Mouse (Mus musculus) brain, embryonic 14.5 days (tissue): ENCODE data around the gene Tbx21. TPM values are rescaled to one million over a fixed set of nuclear protein-coding genes. Genes with fewer than 3 reads are reported as not detected.

Source experiments
- DNase-seq: peaks from one replicate; pipeline ENCODE4 v3.0.0-alpha.2; 2011; ENCODE audit warnings: low read depth
- CTCF ChIP-seq: fragments of 200-500 bp; IDR thresholded peaks from 2 replicates; pipeline ENCODE4 v1.5.1; 2012; ENCODE audit warnings: inconsistent platforms, mild to moderate bottlenecking, moderate library complexity, borderline replicate concordance; ENCODE audit not compliant: insufficient read depth, insufficient read length; ENCODE audit errors: extremely low read depth
- POLR2A ChIP-seq: fragments of 200-500 bp; IDR thresholded peaks from 2 replicates; pipeline ENCODE4 v1.6.1; 2012; ENCODE audit warnings: mild to moderate bottlenecking, inconsistent platforms, borderline replicate concordance; ENCODE audit not compliant: poor library complexity, insufficient read depth, insufficient read length, severe bottlenecking; ENCODE audit errors: extremely low read depth
- polyA plus RNA-seq: library from polyadenylated mRNA; depleted of rRNA; stranded (reverse); fragments of >200 nt; gene quantifications from 2 replicates; pipeline ENCODE4 v1.2.3, GENCODE M21; 2012

Tbx21 gene
- polyA plus RNA-seq, 1 experiment, result 0.12 TPM

DNA sequence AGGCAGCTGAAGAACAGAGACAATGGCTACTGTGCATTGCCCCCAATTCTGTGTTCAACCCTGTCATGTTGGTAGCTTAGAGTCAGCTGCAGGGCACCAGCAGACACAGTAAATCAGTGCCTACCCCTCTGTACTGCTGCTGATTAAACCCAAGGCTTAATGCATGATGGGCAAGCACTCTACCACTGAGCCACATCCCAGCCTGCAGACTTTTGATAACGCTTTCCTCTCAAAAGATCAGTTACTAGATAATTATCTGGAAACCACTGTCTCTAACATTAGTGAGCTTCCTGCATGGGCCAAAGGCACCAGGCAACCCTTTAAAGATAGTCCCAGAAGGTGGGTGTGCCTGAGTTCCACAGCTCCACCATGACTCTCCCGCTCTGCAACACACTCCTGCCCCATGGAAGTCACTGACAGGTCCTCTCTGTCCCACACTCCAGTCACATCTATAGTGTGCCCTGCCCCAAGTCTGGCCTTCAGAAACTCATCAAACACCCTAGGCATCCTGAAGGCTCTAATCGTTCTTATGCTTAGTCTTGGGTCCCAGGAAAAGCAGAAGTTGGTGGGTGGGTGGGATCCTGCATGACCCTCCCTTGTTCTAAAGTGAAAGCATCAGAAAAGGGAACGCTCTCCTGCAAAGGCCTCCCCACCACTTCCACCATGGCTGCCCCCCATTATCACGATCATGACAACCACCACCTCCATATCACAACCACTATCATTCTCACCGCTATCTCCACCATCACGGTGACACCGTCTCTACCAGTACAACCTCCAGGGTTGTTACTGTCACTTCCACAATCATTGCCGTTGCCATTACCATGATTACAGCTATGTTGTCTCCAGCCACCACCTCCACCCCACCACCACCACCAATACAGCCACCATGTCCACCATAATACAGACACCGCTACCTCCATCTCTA, 11.7 kb downstream of the Tbx21 start:
- no peak for DNase-seq
- TF ChIP-seq POLR2A (no peak), CTCF (no peak)

DNA sequence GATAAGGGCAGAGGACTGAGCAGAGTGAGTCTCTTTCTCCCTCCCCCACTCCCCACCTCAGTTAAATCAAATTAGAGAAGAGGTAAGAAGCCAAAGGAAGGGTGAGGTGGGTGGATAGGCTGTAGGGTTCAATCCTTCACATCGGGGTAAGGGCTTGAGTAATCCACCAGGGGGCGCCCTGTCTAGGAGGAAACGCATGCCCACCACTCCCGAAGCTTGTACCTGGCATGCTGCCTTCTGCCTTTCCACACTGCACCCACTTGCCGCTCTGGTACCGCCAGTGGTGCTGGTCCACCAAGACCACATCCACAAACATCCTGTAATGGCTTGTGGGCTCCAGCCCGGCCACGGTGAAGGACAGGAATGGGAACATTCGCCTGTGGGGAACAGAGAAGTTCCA, 13.4 kb downstream of the Tbx21 start:
- TF ChIP-seq CTCF (peak; percentile 82), POLR2A (no peak)

DNA sequence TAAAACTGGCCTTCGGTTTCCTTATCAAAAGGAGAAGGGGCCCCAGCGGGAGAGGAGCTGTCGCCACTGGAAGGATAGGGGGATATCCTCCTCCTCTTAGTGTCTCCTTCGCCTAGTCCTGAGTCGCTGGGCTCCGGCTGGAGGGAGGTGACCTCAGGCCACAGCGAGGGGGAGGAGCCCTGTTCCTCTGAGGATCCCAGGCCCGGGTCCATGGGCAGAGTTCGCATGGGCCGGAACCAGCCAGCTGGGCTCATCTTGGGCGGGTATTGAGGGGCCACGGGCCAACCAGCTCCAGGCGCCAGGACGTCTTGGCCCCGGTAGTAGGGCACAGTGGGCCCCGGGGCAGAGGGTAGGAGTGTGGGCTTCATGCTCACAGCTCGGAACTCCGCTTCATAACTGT, 16.3 kb downstream of the Tbx21 start:
- no peak for TF ChIP-seq CTCF
- TF ChIP-seq POLR2A, result no peak
- no peak for DNase-seq

More for the DNA sequence above, 13.4 kb downstream of the Tbx21 start:
- peak; percentile 64 for DNase-seq

DNA sequence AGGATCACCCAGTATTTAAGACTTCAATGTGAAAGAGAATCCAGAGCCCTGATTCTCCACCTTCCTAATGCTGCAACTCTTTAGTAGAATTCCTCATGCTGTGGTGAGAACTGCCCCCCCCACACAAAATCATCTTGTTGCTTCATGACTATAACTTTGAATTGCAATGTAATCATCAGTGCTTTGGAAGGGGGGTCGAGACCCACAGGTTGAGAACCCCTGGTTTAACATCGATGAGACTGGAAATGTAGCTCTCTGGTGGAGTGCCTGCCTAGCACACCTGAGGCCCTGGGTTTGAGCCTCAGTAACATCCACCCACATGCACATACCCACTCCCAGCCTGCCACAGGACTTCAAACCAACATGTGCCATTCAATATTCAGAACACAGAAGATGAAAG, 20.5 kb downstream of the Tbx21 start:
- no peak for TF ChIP-seq CTCF
- no peak for TF ChIP-seq POLR2A
- no peak for DNase-seq

DNA sequence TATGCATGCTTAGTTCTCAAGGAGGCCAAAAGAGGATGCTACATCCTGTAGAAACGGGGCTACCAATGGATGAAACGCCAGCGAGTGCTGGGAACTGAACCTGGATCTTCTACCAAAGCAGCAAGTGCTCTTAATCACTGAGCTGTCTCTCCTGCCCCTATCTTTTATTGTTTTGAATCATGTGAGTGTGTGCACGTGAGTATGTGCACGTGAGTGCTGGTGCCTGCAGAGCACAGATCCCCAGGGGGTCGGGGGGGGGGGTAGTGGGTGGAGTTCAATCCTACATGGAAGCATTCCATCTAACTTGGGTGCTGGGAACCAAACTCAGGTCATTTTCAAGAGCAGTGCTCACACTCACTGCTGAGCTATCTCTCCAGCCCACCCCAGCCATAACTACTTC, 28.8 kb downstream of the Tbx21 start:
- TF ChIP-seq POLR2A (no peak), CTCF (no peak)
- no peak for DNase-seq

DNA sequence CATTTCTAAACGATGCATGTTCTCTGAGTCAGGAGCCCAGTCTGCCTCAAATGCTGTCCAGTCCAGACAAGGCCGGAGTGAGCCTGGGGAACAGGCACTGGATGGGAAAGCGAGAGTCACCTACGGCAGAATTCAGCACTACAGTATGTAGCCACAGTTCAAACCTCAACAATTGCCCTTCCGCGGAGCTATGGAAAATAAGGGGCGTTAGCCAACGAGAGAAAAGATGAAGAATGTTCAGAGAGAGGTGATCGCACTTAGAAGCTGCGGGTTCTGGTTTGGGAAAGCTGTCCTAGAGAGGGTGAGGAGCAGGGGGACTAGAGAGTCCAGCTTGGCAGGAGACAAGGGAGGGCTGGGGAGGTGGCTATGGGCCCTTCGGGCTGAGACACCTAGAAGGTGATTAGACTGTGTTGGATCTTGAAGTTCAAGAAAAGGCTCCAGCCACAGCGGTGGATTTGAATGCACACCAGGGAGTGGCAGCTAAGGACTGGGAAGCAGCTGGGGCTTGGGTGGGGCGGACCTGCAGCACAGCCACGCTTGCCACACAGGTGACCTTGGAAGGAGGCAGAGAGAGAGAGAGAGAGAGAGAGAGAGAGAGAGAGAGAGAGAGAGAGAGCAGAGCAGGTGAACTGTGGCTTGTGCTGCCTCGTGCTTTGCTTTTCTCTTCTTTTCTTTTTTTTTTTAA, 30.2 kb downstream of the Tbx21 start:
- no peak for DNase-seq
- TF ChIP-seq POLR2A (no peak), CTCF (no peak)

DNA sequence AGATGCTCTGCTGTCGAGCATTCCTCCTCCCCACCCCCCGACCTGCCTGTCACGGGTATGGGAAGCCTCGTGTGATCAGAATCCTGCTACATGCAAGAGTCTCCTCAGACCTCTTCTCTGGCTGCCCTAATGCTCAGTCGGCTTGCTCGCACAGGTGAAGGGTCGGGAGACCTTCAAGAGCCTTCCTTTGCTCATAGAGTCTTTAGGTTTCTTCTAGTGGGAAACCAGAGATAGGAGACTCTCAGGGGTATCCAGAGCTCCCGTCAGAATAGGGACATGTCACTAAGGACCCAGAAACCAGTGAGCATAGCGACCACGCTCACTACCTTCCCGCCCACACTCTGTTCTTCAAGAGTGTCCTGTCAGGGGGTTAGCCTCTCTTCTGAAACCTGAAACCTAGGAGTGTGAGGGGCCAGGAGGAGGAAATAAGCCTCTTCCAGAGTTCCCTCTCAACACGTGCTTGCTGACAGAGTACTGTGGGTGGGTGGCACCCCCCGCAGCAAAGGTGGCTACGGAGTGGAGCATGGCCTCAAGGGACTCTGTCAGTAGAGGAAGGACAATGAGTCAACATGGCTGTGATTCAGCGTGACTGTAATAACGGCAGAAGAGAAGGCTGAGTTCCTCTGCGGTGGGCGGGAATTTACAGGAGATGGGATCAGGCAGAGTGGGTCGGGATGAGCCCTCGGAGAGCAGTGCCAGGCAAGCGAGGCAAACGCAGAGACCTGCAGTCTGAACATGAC, 31.6 kb downstream of the Tbx21 start:
- no peak for DNase-seq
- TF ChIP-seq CTCF (no peak), POLR2A (no peak)

DNA sequence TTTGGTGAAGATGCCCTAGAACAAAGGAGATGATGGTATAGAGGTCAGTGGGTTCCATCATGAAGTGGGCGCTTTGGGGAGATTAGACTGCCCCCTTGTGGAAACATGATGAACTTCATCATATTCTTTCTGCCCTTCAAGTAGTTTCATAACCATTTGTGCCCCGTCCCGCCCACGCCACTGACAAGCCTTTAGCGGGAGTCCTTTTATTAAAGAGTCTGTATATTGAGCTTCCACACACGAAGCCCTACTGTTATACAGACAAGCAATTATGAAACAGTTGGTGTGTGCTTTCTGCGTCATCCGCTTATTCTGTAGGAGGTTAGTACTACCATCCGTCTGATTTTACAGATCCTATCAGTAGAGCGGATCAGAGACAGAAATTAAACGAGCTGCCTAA, 32.2 kb downstream of the Tbx21 start:
- TF ChIP-seq POLR2A (no peak), CTCF (peak; percentile 58; the same call in 1 of the 2 replicates)
- DNase-seq, result peak; percentile 47

DNA sequence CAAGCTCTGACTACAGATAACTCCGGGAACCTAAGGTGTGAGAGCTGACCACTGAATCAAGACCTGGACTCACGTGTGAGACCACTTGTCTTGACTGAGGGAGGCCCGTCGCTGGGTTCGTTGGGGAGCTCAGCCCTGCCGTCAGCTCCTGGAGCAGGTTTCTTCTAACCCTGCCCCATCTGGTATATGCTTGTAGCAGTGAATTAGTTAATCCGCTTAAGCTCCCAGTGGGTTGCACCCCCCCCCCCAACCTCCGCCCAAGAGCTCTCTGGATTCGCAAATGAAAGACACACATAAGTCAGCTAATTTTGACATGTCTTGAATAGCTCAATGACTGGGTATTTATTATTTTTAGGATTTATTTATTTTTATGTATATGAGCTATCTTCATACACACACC, 34.8 kb downstream of the Tbx21 start:
- TF ChIP-seq CTCF, result no peak
- no peak for TF ChIP-seq POLR2A
- peak; percentile 38 for DNase-seq

DNA sequence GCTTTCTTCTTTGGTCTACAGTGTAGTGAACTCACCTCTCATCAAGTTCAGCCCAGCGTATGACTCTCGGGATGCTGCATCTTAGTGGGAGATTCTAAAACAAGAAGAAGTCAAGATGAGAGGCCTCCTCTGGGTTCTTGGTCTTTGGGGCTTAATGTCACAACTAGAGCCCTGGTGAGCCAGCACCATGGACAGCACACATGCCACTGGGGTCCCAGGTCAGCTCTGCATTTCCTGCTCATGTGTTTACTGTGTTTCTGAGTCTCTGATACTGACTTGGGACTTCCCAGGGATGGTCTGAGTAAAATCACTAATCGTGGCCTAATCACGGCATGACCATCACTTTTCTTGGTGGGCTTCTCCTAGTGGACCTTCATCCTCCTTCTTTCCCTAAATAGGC, 36.4 kb downstream of the Tbx21 start:
- no peak for TF ChIP-seq POLR2A
- TF ChIP-seq CTCF, result no peak
- no peak for DNase-seq

DNA sequence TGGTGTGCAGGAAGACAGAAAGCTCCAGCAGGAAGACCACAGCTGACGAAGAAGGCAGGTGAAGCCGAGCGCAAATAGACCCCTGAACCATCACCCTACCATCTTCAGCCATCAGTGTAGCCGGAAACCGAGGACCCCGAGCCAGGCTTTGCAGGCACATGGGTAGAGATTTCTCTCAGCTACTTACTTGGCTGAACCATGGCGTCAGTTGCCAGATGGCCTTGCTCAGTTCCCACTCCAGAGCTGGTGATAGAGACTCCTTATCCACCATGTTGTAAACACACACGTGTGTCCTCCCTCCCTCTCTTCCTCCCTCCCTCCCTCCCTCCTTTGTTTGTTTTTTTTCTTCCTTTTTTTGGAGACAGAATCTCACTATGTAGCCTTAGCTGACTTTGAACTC, 40.9 kb downstream of the Tbx21 start:
- DNase-seq, result no peak
- TF ChIP-seq POLR2A, result no peak
- no peak for TF ChIP-seq CTCF

DNA sequence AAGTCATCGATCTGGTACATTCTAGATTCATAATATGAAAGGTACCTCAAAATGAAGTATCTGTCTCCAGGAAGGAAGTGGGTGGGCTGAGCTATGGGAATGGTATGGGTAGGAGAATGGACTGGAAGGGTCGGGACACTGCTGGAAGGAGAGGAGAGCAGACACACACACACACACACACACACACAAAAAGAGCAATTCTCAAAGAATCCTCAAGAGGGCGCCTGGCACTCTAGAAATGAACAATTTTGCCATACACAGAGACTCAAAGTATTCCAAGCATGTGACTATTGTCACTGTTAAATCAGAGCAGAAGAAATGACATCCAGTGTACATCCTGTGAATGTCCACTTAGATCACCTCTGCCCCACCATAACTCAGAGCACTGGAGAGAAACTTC, 42.6 kb downstream of the Tbx21 start:
- DNase-seq, result peak; percentile 80
- TF ChIP-seq CTCF, result peak; percentile 66; the same call in 1 of the 2 replicates
- TF ChIP-seq POLR2A, result no peak
